Mouse (Mus musculus): ENCODE results near the gene Cdkn1c.

Gene Cdkn1c

GRCm38 (mm10) chr7:143437894-143438581, 22.8 kb downstream of the Cdkn1c start:
- no peak for DNase-seq (ENCODE audit: inconsistent age in 2 of 2, low spot score in 1 of 2)

- DNase-seq (ENCODE audit: inconsistent age in 2 of 2, low spot score in 1 of 2) = peak in 1 of 2 experiments; percentile 43
Measured at GRCm38 (mm10) chr7:143437231-143437893, 23.5 kb downstream of the Cdkn1c start.

GRCm38 (mm10) chr7:143433331-143433730, 27.5 kb downstream of the Cdkn1c start:
- peak in 1 of 2 experiments; percentile 63 for DNase-seq (ENCODE audit: inconsistent age in 2 of 2, low spot score in 1 of 2)

- no peak for DNase-seq (ENCODE audit: inconsistent age in 2 of 2, low spot score in 1 of 2)
Measured at GRCm38 (mm10) chr7:143432631-143433030, 28.2 kb downstream of the Cdkn1c start.

- DNase-seq (ENCODE audit: inconsistent age in 2 of 2, low spot score in 1 of 2) = no peak
Measured at GRCm38 (mm10) chr7:143428814-143429499, 31.9 kb downstream of the Cdkn1c start.

- no peak for DNase-seq (ENCODE audit: inconsistent age in 2 of 2, low spot score in 1 of 2)
Measured at GRCm38 (mm10) chr7:143428142-143428813, 32.6 kb downstream of the Cdkn1c start.

- DNase-seq (ENCODE audit: inconsistent age in 2 of 2, low spot score in 1 of 2) = no peak
Measured at GRCm38 (mm10) chr7:143419585-143420160, 41.2 kb downstream of the Cdkn1c start.

GRCm38 (mm10) chr7:143417875-143418274, 43.0 kb downstream of the Cdkn1c start:
- no peak for DNase-seq (ENCODE audit: inconsistent age in 2 of 2, low spot score in 1 of 2)

GRCm38 (mm10) chr7:143416406-143416805, 44.4 kb downstream of the Cdkn1c start:
- no peak for DNase-seq (ENCODE audit: inconsistent age in 2 of 2, low spot score in 1 of 2)

GRCm38 (mm10) chr7:143415070-143415469, 45.8 kb downstream of the Cdkn1c start:
- no peak for DNase-seq (ENCODE audit: inconsistent age in 2 of 2, low spot score in 1 of 2)

- DNase-seq (ENCODE audit: inconsistent age in 2 of 2, low spot score in 1 of 2) = peak in 1 of 2 experiments; percentile 20
Measured at GRCm38 (mm10) chr7:143412606-143413005, 48.2 kb downstream of the Cdkn1c start.

- peak in 1 of 2 experiments; percentile 63 for DNase-seq (ENCODE audit: inconsistent age in 2 of 2, low spot score in 1 of 2)
Measured at GRCm38 (mm10) chr7:143408615-143409021, 52.2 kb downstream of the Cdkn1c start.

Data from adrenal gland, adult (tissue).